27 mouse cellular contexts compared by ENCODE assay signal in the genomic region with DNA sequence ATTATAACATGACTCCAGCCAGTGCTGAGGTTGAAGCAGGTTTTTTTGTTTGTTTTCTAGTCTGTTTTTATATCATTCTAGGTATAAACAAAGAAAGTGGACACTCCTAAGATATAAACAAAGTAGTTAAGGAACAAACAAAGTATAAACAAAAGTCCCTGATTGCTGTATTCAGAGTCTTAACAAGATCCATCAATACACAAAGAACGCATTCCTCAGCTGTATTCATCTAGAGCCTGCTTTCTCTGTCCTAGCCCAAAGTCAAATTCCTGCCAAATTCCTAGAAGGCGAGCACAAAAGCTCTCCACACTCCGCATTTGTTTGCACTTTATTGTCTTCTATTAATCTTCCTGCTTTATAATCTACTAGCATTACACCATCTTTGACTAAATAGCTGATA. TPM values are rescaled to one million over a fixed set of nuclear protein-coding genes. Genes with fewer than 3 reads are reported as not detected.
DNase-seq lines count a peak whose midpoint lies in the region; ATAC-seq and TF ChIP-seq lines count a peak whose summit lies in the region.
"Had no signal": no experiment of that assay in that cellular context is flagged by ENCODE, and none has a peak within 500 bp of the region (broad histone marks: within the 10 kb centered on the region; RNA-seq: fewer than 3 reads in every experiment).

No protein-coding gene starts in this region.

- peak; percentile 31; the same call in 1 of the 2 replicates for TF ChIP-seq EP300 in ES-Bruce4 (IDR thresholded peaks at IDR 0.05; ENCODE audit: insufficient read depth, low read depth, low read length)

- TF ChIP-seq POLR2A in ES-Bruce4 (IDR thresholded peaks at IDR 0.05; ENCODE audit: insufficient read depth, low read length) = no peak

- no peak overlapping the region for H3K9ac ChIP-seq in ES-Bruce4 (ENCODE audit: low read depth, poor library complexity, severe bottlenecking)
- H3K9ac ChIP-seq in ES-E14 (ENCODE audit: insufficient read depth, low read depth, low read length, poor library complexity, severe bottlenecking) = no peak overlapping the region
- H3K9ac ChIP-seq in midbrain, embryonic 14.5 days (replicated peaks; ENCODE audit: low read length) = no peak overlapping the region
- H3K9ac ChIP-seq: embryonic facial prominence, embryonic 12.5 days; forebrain, embryonic 13.5 days; forebrain, embryonic 15.5 days; forebrain, postnatal 0 days had no signal

- TF ChIP-seq CTCF in ES-Bruce4 (IDR thresholded peaks at IDR 0.05; ENCODE audit: low read depth, low read length) = no peak

- no peak overlapping the region for H3K4me2 ChIP-seq in midbrain, embryonic 14.5 days (ENCODE audit: low read length)
- H3K4me2 ChIP-seq: embryonic facial prominence, embryonic 12.5 days; forebrain, embryonic 13.5 days; forebrain, embryonic 15.5 days had no signal

- H3K9me3 ChIP-seq in ES-Bruce4 (replicated peaks; ENCODE audit: control insufficient read depth, insufficient read depth, low read length, poor library complexity, severe bottlenecking) (no peaks in the 10 kb centered on the region), ES-E14 (ENCODE audit: control insufficient read depth, insufficient read depth, low read depth, low read length) (no peaks in the 10 kb centered on the region)
- no peaks in the 10 kb centered on the region for H3K9me3 ChIP-seq in midbrain, embryonic 14.5 days (ENCODE audit: control insufficient read depth, low read length)
- H3K9me3 ChIP-seq: embryonic facial prominence, embryonic 10.5 days; embryonic facial prominence, embryonic 12.5 days; forebrain, embryonic 13.5 days; forebrain, embryonic 15.5 days had no signal

- peak overlapping the region; percentile 95 for H3K27ac ChIP-seq in ES-Bruce4 (ENCODE audit: insufficient read depth, low read length)
- H3K27ac ChIP-seq in ES-E14 (ENCODE audit: insufficient read depth, low read depth, low read length, poor library complexity, severe bottlenecking) = peak overlapping the region; percentile 90; the same call in 1 of the 2 replicates
- no peak overlapping the region for H3K27ac ChIP-seq in midbrain, embryonic 14.5 days (replicated peaks; ENCODE audit: low read depth, low read length)
- H3K27ac ChIP-seq: embryonic facial prominence, embryonic 10.5 days; embryonic facial prominence, embryonic 12.5 days; forebrain, embryonic 13.5 days; forebrain, embryonic 15.5 days; gastrocnemius, adult 2 months had no signal

- peak; percentile 94 for DNase-seq in ES-E14 (ENCODE audit: low read depth, low spot score)
- peak; percentile 97 for DNase-seq in R1 (ENCODE audit: low read depth, low spot score)
- DNase-seq in ZHBTc4 (ENCODE audit: low read depth, low spot score) = peak; percentile 96
- no peak for DNase-seq in cerebellum, adult 11 months
- DNase-seq in gastrocnemius, adult 18-20 months (ENCODE audit: low spot score) = no peak
- DNase-seq in midbrain, embryonic 14.5 days = no peak
- DNase-seq in thymus, postnatal 25 days = no peak
- DNase-seq: adrenal gland, adult 2 months; adrenal gland, postnatal 14 days; adrenal gland, postnatal 36 days; B cell, adult 2 months; cerebellum, adult 18-20 months; cerebellum, adult 8-10 months; cerebellum, adult 9-11 months; cerebellum, postnatal 14 days; cerebellum, postnatal 36 days; forebrain, postnatal 0 days; gastrocnemius, adult 2 months had no signal

- H3K36me3 ChIP-seq in ES-Bruce4 (ENCODE audit: control insufficient read depth, insufficient read depth, low read length, poor library complexity, severe bottlenecking) (no peaks in the 10 kb centered on the region), ES-E14 (ENCODE audit: control insufficient read depth, insufficient read depth, low read length, poor library complexity, severe bottlenecking) (no peaks in the 10 kb centered on the region)
- no peaks in the 10 kb centered on the region for H3K36me3 ChIP-seq in midbrain, embryonic 14.5 days (ENCODE audit: control insufficient read depth, insufficient read depth, low read length)
- H3K36me3 ChIP-seq: embryonic facial prominence, embryonic 10.5 days; embryonic facial prominence, embryonic 12.5 days; forebrain, embryonic 15.5 days had no signal

- in situ Hi-C loops in ES-E14 (cut with MboI; ENCODE audit: low sequenced_read_pairs in 2 of 2, unreplicated experiment in 2 of 2) = loop anchor here in 1 of 2 experiments (5.0 kb wide), 1 partner anchor 42 kb away; no protein-coding TSS in a partner anchor

- ATAC-seq in midbrain, embryonic 14.5 days (ENCODE audit: low FRiP score, low TSS enrichment) = no peak
- ATAC-seq: CD4-positive, CD25-positive, alpha-beta regulatory T cell, adult 4 months; forebrain, embryonic 13.5 days; forebrain, embryonic 15.5 days; forebrain, postnatal 0 days; Patski had no signal

- H3K4me3 ChIP-seq in ES-Bruce4 (ENCODE audit: low read depth, low read length) = no peak overlapping the region
- H3K4me3 ChIP-seq in ES-E14 (ENCODE audit: insufficient read depth in 1 of 2, low read depth in 1 of 2, low read length in 2 of 2, poor library complexity in 1 of 2, severe bottlenecking in 1 of 2) = no peak overlapping the region
- no peak overlapping the region for H3K4me3 ChIP-seq in midbrain, embryonic 14.5 days (replicated peaks; ENCODE audit: low read depth, low read length)
- H3K4me3 ChIP-seq: embryonic facial prominence, embryonic 10.5 days; embryonic facial prominence, embryonic 12.5 days; forebrain, embryonic 13.5 days; forebrain, embryonic 15.5 days; gastrocnemius, adult 2 months had no signal

- H3K27me3 ChIP-seq in ES-Bruce4 (ENCODE audit: control insufficient read depth, insufficient read depth, low read length, poor library complexity, severe bottlenecking) = no peaks in the 10 kb centered on the region
- no peaks in the 10 kb centered on the region for H3K27me3 ChIP-seq in midbrain, embryonic 14.5 days (ENCODE audit: control insufficient read depth, insufficient read depth, low read length)
- H3K27me3 ChIP-seq: CH12.LX; embryonic facial prominence, embryonic 12.5 days; forebrain, embryonic 13.5 days; forebrain, embryonic 15.5 days; Patski had no signal

- 59% methylated on average over 3 of the region's 3 CpGs for whole genome bisulfite sequencing in midbrain, embryonic 14.5 days

- H3K4me1 ChIP-seq in ES-Bruce4 (ENCODE audit: control insufficient read depth, insufficient read depth, low read length) (peaks cover 7% of the 10 kb centered on the region), ES-E14 (ENCODE audit: control insufficient read depth in 2 of 2, insufficient read depth in 2 of 2, low read length in 2 of 2, poor library complexity in 1 of 2) (peaks cover 4 to 25% of the 10 kb centered on the region in 2 experiments; a peak in 3 of 4 replicates)
- H3K4me1 ChIP-seq in midbrain, embryonic 14.5 days (ENCODE audit: control insufficient read depth, insufficient read depth, low read length) = no peaks in the 10 kb centered on the region
- H3K4me1 ChIP-seq: embryonic facial prominence, embryonic 10.5 days; embryonic facial prominence, embryonic 12.5 days; forebrain, embryonic 13.5 days; forebrain, embryonic 15.5 days had no signal

TF ChIP-seq in ES-E14, 5 proteins besides CTCF, POLR2A, EP300 and RAD21:
- TF ChIP-seq MAFK (IDR thresholded peaks at IDR 0.05; ENCODE audit: insufficient read depth, low read depth, low read length) = no peak
- no peak for TF ChIP-seq HCFC1 (IDR thresholded peaks at IDR 0.05; ENCODE audit: borderline replicate concordance, insufficient read depth, low read length)
- no peak for TF ChIP-seq ZNF384 (IDR thresholded peaks at IDR 0.05; ENCODE audit: low read depth, low read length)
- TF ChIP-seq CHD2 (IDR thresholded peaks at IDR 0.05; ENCODE audit: low read depth, low read length) = peak; percentile 86
- no peak for TF ChIP-seq ZC3H11A (IDR thresholded peaks at IDR 0.05; ENCODE audit: borderline replicate concordance, low read depth, low read length)

RNA-seq across cellular contexts. Expression of a gene that starts 46.1 kb away (rescaled TPM):
- polyA plus RNA-seq in ES-Bruce4 (2011; ENCODE audit: insufficient read depth, insufficient read length, low read depth, missing spikeins) = 73.8 and 77.1 TPM in 2 replicates
- total RNA-seq in ES-E14 (2012; rRNA removed) = 90.8 and 173 TPM in 2 replicates
- total RNA-seq in gastrocnemius, adult 18-20 months (2021) = 100 to 1,000 TPM; 105 to 142 TPM
- 0.93 and 1.2 TPM in 2 replicates for polyA plus RNA-seq in midbrain, embryonic 14.5 days (2014; fragmentation: Nextera tagmentation; extraction: Ambion mirVana)
- total RNA-seq: CH12.LX, MEL had no signal

Comparison
In these comparisons a context has a peak if more than half of its experiments do, and no peak if none do; other contexts are left out.
1. DNase-seq: peak in ES-E14 (single experiment), R1 (single experiment) and ZHBTc4 (single experiment); none in cerebellum, adult 11 months (single experiment), gastrocnemius, adult 18-20 months (single experiment), midbrain, embryonic 14.5 days (single experiment) and thymus, postnatal 25 days (single experiment).